Mouse (Mus musculus) hindbrain, postnatal 0 days (tissue): Measurements from ENCODE around the gene Acot12. TPM values are rescaled to one million over a fixed set of nuclear protein-coding genes. Genes with fewer than 3 reads are reported as not detected.

Source experiments
- ATAC-seq: fragments of 200-750 bp; cut with Nextera tagmentation; 2 replicates; pipeline ENCODE4 v1.8.0; 2017; ENCODE audit warnings: mild to moderate bottlenecking, moderate TSS enrichment, moderate library complexity
- DNase-seq: peaks from one replicate; pipeline ENCODE4 v3.0.0-alpha.2; 2015; ENCODE audit warnings: low spot score
- H3K27ac ChIP-seq: fragments of 300-500 bp; sonication (generic); 2 replicates; pipeline ENCODE4 v1.5.1; 2014; ENCODE audit warnings: mild to moderate bottlenecking
- H3K27me3 ChIP-seq: fragments of 300-500 bp; sonication (generic); 2 replicates; pipeline ENCODE4 v1.6.1; 2014; ENCODE audit warnings: low read length, mixed read lengths; ENCODE audit not compliant: insufficient read depth
- H3K36me3 ChIP-seq: fragments of 300-500 bp; sonication (generic); 2 replicates; pipeline ENCODE4 v1.6.1; 2014; ENCODE audit warnings: low read length, mixed read lengths; ENCODE audit not compliant: insufficient read depth
- H3K4me1 ChIP-seq: fragments of 300-500 bp; sonication (generic); 2 replicates; pipeline ENCODE4 v1.6.1; 2014; ENCODE audit warnings: antibody characterized with exemption, low read length, mixed read lengths; ENCODE audit not compliant: insufficient read depth
- H3K4me2 ChIP-seq: fragments of 300-500 bp; sonication (generic); 2 replicates; pipeline ENCODE4 v1.6.1; 2014; ENCODE audit warnings: low read depth, mild to moderate bottlenecking, low read length, moderate library complexity, mixed read lengths
- H3K4me3 ChIP-seq: fragments of 300-500 bp; sonication (generic); 2 replicates; pipeline ENCODE4 v1.5.1; 2014; ENCODE audit warnings: low read length
- H3K9ac ChIP-seq: fragments of 300-500 bp; sonication (generic); replicated peaks from 2 replicates; pipeline ENCODE4 v1.6.1; 2014; ENCODE audit warnings: mild to moderate bottlenecking, low read length, moderate library complexity, mixed read lengths
- H3K9me3 ChIP-seq: fragments of 300-500 bp; sonication (generic); 2 replicates; pipeline ENCODE4 v1.6.1; 2016; ENCODE audit warnings: low read length, mixed read lengths
- CTCF ChIP-seq: IDR thresholded peaks from 2 replicates; pipeline ENCODE4 v1.5.1; 2016; ENCODE audit warnings: antibody characterized with exemption, control low read depth, low read depth
- WGBS: fragments of 180-500 bp; shearing (Covaris S2); extraction: QIAGEN DNeasy Blood & Tissue Kit; methylation state at CpG from one replicate; pipeline ENCODE4 v1.1.7; 2014; 5-methylcytosine and 5-hydroxymethylcytosine counted together
- polyA plus RNA-seq: library from polyadenylated mRNA; unstranded; fragments of >200 nt; fragmentation: Nextera tagmentation; extraction: Ambion mirVana; gene quantifications from 2 replicates; pipeline ENCODE4 v1.2.1, GENCODE M21; 2015
- total RNA-seq: library from RNA; depleted of rRNA; stranded (reverse); fragments of >200 nt; gene quantifications from 2 replicates; pipeline ENCODE4 v1.2.3, GENCODE M21; 2014

Acot12 gene
- total and polyA plus RNA-seq, 2 experiments from 2014 or later = 0.16 to 0.55 TPM

GRCm38 (mm10) chr13:91743180-91743579, 1.9 kb downstream of the Acot12 start:
- no peaks in the 10 kb centered on the region for H3K36me3 ChIP-seq
- no peak overlapping the region for H3K4me2 ChIP-seq
- H3K9me3 ChIP-seq = no peaks in the 10 kb centered on the region
- no peak overlapping the region for H3K4me3 ChIP-seq
- H3K9ac ChIP-seq = no peak overlapping the region
- WGBS = 42% methylated on average over 3 of the region's 3 CpGs
- H3K27me3 ChIP-seq = no peaks in the 10 kb centered on the region
- TF ChIP-seq CTCF = no peak
- ATAC-seq = peak; percentile 78
- DNase-seq = peak; percentile 35
- H3K27ac ChIP-seq = no peak overlapping the region
- peaks cover 11% of the 10 kb centered on the region; the same call in 1 of the 2 replicates for H3K4me1 ChIP-seq

- DNase-seq (no peak), ATAC-seq (no peak)
- no peak overlapping the region for H3K27ac ChIP-seq
- TF ChIP-seq CTCF = no peak
- H3K27me3 ChIP-seq = no peaks in the 10 kb centered on the region
- no peak overlapping the region for H3K4me2 ChIP-seq
- H3K36me3 ChIP-seq = no peaks in the 10 kb centered on the region
- H3K9me3 ChIP-seq = no peaks in the 10 kb centered on the region
- 89% methylated on average over 5 of the region's 5 CpGs for WGBS
- no peak overlapping the region for H3K9ac ChIP-seq
- peaks cover 6% of the 10 kb centered on the region; the same call in 1 of the 2 replicates for H3K4me1 ChIP-seq
- no peak overlapping the region for H3K4me3 ChIP-seq
Measured at GRCm38 (mm10) chr13:91746470-91746869, 5.2 kb downstream of the Acot12 start.

GRCm38 (mm10) chr13:91748401-91748800, 7.1 kb downstream of the Acot12 start:
- no peaks in the 10 kb centered on the region for H3K36me3 ChIP-seq
- no peaks in the 10 kb centered on the region for H3K9me3 ChIP-seq
- no peak for TF ChIP-seq CTCF
- no peak for ATAC-seq
- H3K4me2 ChIP-seq = no peak overlapping the region
- H3K4me1 ChIP-seq = no peaks in the 10 kb centered on the region
- H3K4me3 ChIP-seq = no peak overlapping the region
- no peaks in the 10 kb centered on the region for H3K27me3 ChIP-seq
- no peak overlapping the region for H3K9ac ChIP-seq
- H3K27ac ChIP-seq = no peak overlapping the region
- 90% methylated on average over 2 of the region's 2 CpGs for WGBS
- DNase-seq = no peak

- Histone ChIP-seq H3K9me3 (no peaks in the 10 kb centered on the region), H3K4me1 (no peaks in the 10 kb centered on the region), H3K36me3 (no peaks in the 10 kb centered on the region), H3K4me2 (no peak overlapping the region), H3K9ac (no peak overlapping the region), H3K4me3 (no peak overlapping the region), H3K27ac (no peak overlapping the region), H3K27me3 (no peaks in the 10 kb centered on the region)
- ATAC-seq = no peak
- no peak for TF ChIP-seq CTCF
- WGBS = 78% methylated on average over 4 of the region's 4 CpGs
- DNase-seq = no peak
Measured at GRCm38 (mm10) chr13:91749981-91750380, 8.7 kb downstream of the Acot12 start.

- Histone ChIP-seq H3K9ac (no peak overlapping the region), H3K4me1 (no peaks in the 10 kb centered on the region), H3K27me3 (no peaks in the 10 kb centered on the region), H3K36me3 (no peaks in the 10 kb centered on the region), H3K9me3 (no peaks in the 10 kb centered on the region), H3K27ac (no peak overlapping the region), H3K4me2 (no peak overlapping the region), H3K4me3 (no peak overlapping the region)
- WGBS = 25% methylated on average over 4 of the region's 4 CpGs
- peak; percentile 39 for DNase-seq
- peak; percentile 76; the same call in 1 of the 2 replicates for ATAC-seq
- no peak for TF ChIP-seq CTCF
Measured at GRCm38 (mm10) chr13:91753724-91754123, 12.4 kb downstream of the Acot12 start.

GRCm38 (mm10) chr13:91754762-91755161, 13.4 kb downstream of the Acot12 start:
- Histone ChIP-seq H3K9me3 (no peaks in the 10 kb centered on the region), H3K27me3 (no peaks in the 10 kb centered on the region), H3K36me3 (no peaks in the 10 kb centered on the region), H3K4me2 (no peak overlapping the region), H3K4me3 (no peak overlapping the region), H3K9ac (no peak overlapping the region), H3K27ac (no peak overlapping the region), H3K4me1 (no peaks in the 10 kb centered on the region)
- DNase-seq (no peak), ATAC-seq (no peak)
- no peak for TF ChIP-seq CTCF

- peak; percentile 16 for DNase-seq
- Histone ChIP-seq H3K4me3 (no peak overlapping the region), H3K27ac (no peak overlapping the region), H3K9ac (no peak overlapping the region), H3K4me1 (no peaks in the 10 kb centered on the region), H3K27me3 (no peaks in the 10 kb centered on the region), H3K9me3 (no peaks in the 10 kb centered on the region), H3K36me3 (no peaks in the 10 kb centered on the region), H3K4me2 (no peak overlapping the region)
- no peak for ATAC-seq
- no peak for TF ChIP-seq CTCF
- 73% methylated on average over 4 of the region's 4 CpGs for WGBS
Measured at GRCm38 (mm10) chr13:91756230-91756629, 14.9 kb downstream of the Acot12 start.
